Mouse (Mus musculus) liver, embryonic 12.5 days (tissue): Measurements from ENCODE around the gene Slc27a4. TPM values are rescaled to one million over a fixed set of nuclear protein-coding genes. Genes with fewer than 3 reads are reported as not detected.

Experiments
- ATAC-seq: fragments of 200-750 bp; cut with Nextera tagmentation; 2 replicates; pipeline ENCODE4 v1.8.0; 2017; ENCODE audit warnings: moderate number of reproducible peaks, mild to moderate bottlenecking, moderate library complexity
- H3K27ac ChIP-seq: fragments of 300-500 bp; sonication (generic); 2 replicates; pipeline ENCODE4 v1.5.1; 2016; ENCODE audit warnings: mild to moderate bottlenecking
- H3K27me3 ChIP-seq: fragments of 300-500 bp; sonication (generic); replicated peaks from 2 replicates; pipeline ENCODE4 v1.6.1; 2016; ENCODE audit warnings: mild to moderate bottlenecking, moderate library complexity
- H3K36me3 ChIP-seq: fragments of 300-500 bp; sonication (generic); 2 replicates; pipeline ENCODE4 v1.6.1; 2016; ENCODE audit warnings: mild to moderate bottlenecking, moderate library complexity
- H3K4me1 ChIP-seq: fragments of 300-500 bp; sonication (generic); 2 replicates; pipeline ENCODE4 v1.6.1; 2016
- H3K4me2 ChIP-seq: fragments of 300-500 bp; sonication (generic); 2 replicates; pipeline ENCODE4 v1.6.1; 2016; ENCODE audit warnings: mild to moderate bottlenecking, moderate library complexity
- H3K4me3 ChIP-seq: fragments of 300-500 bp; sonication (generic); 2 replicates; pipeline ENCODE4 v1.5.1; 2016; ENCODE audit warnings: mild to moderate bottlenecking, moderate library complexity
- H3K9ac ChIP-seq: fragments of 300-500 bp; sonication (generic); 2 replicates; pipeline ENCODE4 v1.6.1; 2016; ENCODE audit warnings: mild to moderate bottlenecking, moderate library complexity
- H3K9me3 ChIP-seq: fragments of 300-500 bp; sonication (generic); replicated peaks from 2 replicates; pipeline ENCODE4 v1.6.1; 2016; ENCODE audit warnings: mild to moderate bottlenecking, moderate library complexity
- WGBS: fragments of 180-500 bp; shearing (Covaris S2); methylation state at CpG from one replicate; pipeline ENCODE4 v1.1.7; 2016; ENCODE audit not compliant: insufficient replicate concordance; 5-methylcytosine and 5-hydroxymethylcytosine counted together
- polyA plus RNA-seq: library from polyadenylated mRNA; unstranded; fragments of >200 nt; fragmentation: Nextera tagmentation; extraction: Ambion mirVana; gene quantifications from 2 replicates; pipeline ENCODE4 v1.2.1, GENCODE M21; 2016

Slc27a4 gene
- polyA plus RNA-seq, 1 experiment from 2014 or later, result 4.3 TPM

DNA sequence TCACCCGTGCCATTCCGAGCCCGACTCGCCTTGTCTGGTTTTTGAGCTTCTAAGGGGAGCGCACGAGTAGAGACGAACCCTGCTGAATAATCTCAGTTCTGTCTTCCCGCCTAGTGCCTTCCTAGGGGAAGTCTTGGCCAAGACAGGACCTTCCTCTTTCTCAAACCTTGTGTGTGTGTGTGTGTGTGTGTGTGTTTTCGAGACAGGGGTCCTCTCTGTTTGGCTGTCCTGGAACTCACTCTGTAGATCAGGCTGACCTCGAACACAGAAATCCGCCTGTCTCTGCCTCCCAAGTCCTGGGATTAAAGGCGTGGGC lies 25.2 kb downstream of the Slc27a4 start:
- under 1% methylated on average over 12 of the region's 12 CpGs for WGBS
- peaks cover 16% of the 10 kb centered on the region for H3K36me3 ChIP-seq
- H3K27ac ChIP-seq, result peak overlapping the region; percentile 71
- H3K4me1 ChIP-seq, result peaks cover 22% of the 10 kb centered on the region
- H3K9ac ChIP-seq, result peak overlapping the region; percentile 79
- peak overlapping the region; percentile 88 for H3K4me2 ChIP-seq
- ATAC-seq, result no peak
- no peaks in the 10 kb centered on the region for H3K27me3 ChIP-seq
- H3K4me3 ChIP-seq, result peak overlapping the region; percentile 94
- no peaks in the 10 kb centered on the region for H3K9me3 ChIP-seq

DNA sequence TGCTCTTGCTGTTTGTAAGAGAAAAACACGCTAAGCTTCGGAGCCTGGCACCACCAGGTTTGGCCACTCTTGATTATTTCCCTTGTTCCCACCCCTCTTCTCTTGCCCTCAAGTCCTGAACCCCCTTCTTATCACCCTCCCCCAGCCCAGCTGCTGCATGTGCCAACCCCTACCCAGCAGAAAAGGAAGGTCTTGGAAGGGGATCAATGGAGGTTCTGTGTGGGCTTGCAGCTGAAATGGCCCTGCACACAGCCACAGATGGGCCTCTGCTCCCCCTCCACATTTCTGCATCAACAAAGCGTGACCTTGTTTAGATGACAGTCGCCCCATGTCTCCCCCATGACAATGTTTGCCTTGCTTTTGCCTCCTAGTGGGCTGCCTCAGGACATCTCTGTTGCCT lies 28.7 kb downstream of the Slc27a4 start:
- ATAC-seq, result no peak
- H3K9ac ChIP-seq, result no peak overlapping the region
- H3K27ac ChIP-seq, result no peak overlapping the region
- H3K4me1 ChIP-seq, result peaks cover 19% of the 10 kb centered on the region
- no peak overlapping the region for H3K4me3 ChIP-seq
- whole genome bisulfite sequencing, result 77% methylated on average over 4 of the region's 4 CpGs
- H3K4me2 ChIP-seq, result no peak overlapping the region
- H3K36me3 ChIP-seq, result peaks cover 47% of the 10 kb centered on the region
- H3K27me3 ChIP-seq, result no peaks in the 10 kb centered on the region
- H3K9me3 ChIP-seq, result no peaks in the 10 kb centered on the region

DNA sequence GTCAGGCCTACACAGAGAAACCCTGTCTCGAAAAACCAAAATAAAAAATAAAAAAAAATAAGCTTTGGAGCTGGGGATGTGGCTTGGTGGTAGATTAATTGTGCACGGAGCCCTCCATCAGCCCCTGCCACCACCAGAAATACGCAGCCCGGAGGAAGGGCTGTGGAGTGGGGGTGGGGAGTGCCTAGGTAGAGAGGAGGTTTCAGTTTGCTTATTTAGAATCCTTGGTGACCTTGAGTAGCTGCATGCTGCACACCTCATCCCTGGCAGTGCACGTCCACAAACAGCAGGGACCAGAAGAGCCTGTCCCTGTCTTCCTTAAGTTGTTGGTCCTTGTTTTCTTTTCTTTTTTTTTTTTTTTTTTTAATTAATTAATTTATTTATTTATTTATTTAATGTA lies 31.4 kb downstream of the Slc27a4 start:
- no peak overlapping the region for H3K27ac ChIP-seq
- peaks cover 64% of the 10 kb centered on the region for H3K36me3 ChIP-seq
- no peaks in the 10 kb centered on the region for H3K27me3 ChIP-seq
- no peak for ATAC-seq
- no peak overlapping the region for H3K4me2 ChIP-seq
- 80% methylated on average over 5 of the region's 5 CpGs for WGBS
- no peak overlapping the region for H3K4me3 ChIP-seq
- peaks cover 2% of the 10 kb centered on the region; the same call in 1 of the 2 replicates for H3K4me1 ChIP-seq
- H3K9ac ChIP-seq, result no peak overlapping the region
- no peaks in the 10 kb centered on the region for H3K9me3 ChIP-seq

DNA sequence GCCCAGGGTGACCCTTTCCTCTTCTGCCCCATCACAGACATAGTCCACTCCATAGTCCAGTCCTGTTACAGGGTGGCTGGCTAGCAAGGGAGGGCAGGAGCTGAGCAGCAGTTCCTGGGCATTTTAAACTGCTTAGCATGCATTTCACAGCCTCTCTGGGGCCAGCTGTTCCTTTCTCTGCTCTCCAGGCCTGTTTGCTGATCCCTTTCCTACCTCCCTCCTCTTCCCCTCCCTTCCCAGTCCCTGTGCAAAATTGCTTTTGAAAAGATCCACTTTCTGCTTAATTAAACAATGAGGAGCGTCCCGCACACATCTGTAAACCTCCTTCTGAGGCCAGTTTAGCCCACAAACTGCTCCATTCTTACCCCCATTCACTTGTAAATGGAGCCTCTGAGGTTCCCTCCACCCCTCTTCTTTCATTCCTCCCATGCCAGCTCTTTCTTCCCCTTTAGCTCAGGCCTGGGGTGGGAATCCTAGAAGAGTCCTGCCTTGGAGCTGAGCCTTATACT lies 33.0 kb downstream of the Slc27a4 start:
- Histone ChIP-seq H3K27me3 (no peaks in the 10 kb centered on the region), H3K4me2 (no peak overlapping the region), H3K36me3 (peaks cover 71% of the 10 kb centered on the region), H3K9me3 (no peaks in the 10 kb centered on the region), H3K9ac (no peak overlapping the region), H3K27ac (no peak overlapping the region), H3K4me3 (no peak overlapping the region), H3K4me1 (0 out of 2 replicates have a peak, but pooled peaks cover 4% of the 10 kb centered on the region)
- ATAC-seq, result no peak
- WGBS, result 81% methylated on average over 2 of the region's 2 CpGs

DNA sequence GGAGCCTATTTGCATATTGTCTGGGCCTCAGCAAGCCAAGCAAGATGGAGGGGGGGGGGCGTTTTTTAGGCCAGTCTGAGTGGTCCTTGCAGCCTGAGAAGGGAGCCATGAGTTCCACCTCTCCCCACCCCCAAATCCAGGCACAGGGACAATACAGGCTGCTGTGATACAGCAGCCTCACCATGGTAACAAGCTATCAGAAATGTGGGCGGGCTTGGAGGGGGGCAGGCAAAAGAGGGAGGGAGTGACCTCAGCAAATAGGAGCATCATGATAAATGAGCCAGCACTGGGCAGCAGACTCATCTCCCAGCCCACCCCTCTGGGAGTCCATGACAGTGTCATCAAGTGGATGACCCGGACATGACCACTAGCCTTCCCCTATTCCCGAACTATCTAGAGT lies 37.0 kb downstream of the Slc27a4 start:
- no peak overlapping the region for H3K27ac ChIP-seq
- 0 out of 2 replicates have a peak, but pooled peaks cover 4% of the 10 kb centered on the region for H3K4me1 ChIP-seq
- peaks cover 16% of the 10 kb centered on the region for H3K27me3 ChIP-seq
- H3K4me2 ChIP-seq, result no peak overlapping the region
- 58% methylated on average over 4 of the region's 4 CpGs for WGBS
- 0 out of 2 replicates have a peak, but pooled peaks have one; percentile 17 for ATAC-seq
- no peak overlapping the region for H3K9ac ChIP-seq
- H3K36me3 ChIP-seq, result peaks cover 80% of the 10 kb centered on the region
- H3K4me3 ChIP-seq, result no peak overlapping the region
- no peaks in the 10 kb centered on the region for H3K9me3 ChIP-seq

DNA sequence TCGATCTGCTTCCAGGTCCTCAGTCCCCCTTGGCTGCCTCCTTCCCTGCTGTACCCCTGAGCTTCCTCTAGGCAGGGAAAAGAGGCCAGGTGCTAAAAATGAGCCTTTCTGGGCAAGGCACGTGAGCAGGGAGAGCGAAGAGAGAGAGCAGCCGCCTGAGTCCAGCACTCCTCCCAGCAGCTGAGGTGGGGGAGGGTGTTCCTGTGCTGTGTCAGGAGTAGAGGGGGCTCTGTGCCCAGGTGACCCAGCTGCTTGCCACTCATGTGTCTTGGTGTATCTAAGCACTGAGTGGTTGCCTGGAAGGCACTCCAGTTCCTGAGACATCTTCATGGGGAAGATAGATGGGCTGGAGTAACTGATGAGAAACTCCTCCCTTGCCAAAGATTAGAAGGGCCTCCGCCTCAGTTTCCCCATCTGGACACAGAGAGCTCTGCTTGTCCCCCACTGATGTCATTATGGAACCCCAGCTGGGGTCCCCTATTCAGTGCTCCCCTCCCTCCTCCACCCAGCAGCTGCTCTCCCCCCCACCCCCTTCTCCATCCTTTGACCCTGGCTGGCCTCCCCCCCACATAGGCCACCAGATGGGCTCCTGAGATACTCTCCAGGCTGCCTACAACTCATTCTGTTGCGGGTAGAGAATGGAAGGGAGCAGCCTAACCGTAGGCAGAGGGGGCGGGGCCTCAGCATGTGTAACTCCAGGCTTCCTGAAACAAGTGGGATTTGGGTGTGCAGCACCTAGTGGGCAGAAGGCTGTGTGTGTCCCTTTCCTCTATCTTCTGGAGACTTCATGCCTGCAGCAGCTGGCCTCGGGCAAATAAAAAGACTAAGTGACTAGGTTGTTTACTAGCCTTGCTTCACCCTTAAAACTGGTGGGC lies 41.0 kb downstream of the Slc27a4 start:
- no peak overlapping the region for H3K4me3 ChIP-seq
- H3K9me3 ChIP-seq, result no peaks in the 10 kb centered on the region
- ATAC-seq, result no peak
- H3K4me2 ChIP-seq, result no peak overlapping the region
- peaks cover 11% of the 10 kb centered on the region; the same call in 1 of the 2 replicates for H3K4me1 ChIP-seq
- H3K36me3 ChIP-seq, result peaks cover 58% of the 10 kb centered on the region
- no peak overlapping the region for H3K27ac ChIP-seq
- H3K27me3 ChIP-seq, result peaks cover 56% of the 10 kb centered on the region
- WGBS, result 70% methylated on average over 9 of the region's 9 CpGs
- H3K9ac ChIP-seq, result no peak overlapping the region

DNA sequence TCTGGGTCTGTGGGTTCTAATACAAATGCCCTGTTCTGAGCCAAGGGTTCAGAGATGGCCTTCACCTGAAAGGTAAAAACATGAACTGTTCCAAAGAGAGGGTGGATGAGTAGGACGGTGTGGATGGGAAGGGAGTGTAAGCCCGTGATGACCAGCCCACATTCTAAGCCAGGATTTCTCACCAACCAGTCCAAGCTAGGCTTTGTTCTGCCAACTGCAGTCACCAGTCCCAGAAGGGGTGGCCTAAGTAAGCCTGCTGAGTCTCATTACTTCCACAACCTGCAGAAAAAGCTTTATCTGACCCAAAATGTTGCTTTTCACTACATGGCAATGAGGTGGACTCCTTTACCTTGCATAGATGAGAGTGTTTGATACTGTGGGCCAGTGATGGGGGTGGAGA lies 41.7 kb downstream of the Slc27a4 start:
- no peak overlapping the region for H3K27ac ChIP-seq
- peaks cover 51% of the 10 kb centered on the region for H3K36me3 ChIP-seq
- no peak for ATAC-seq
- 80% methylated on average over 2 of the region's 2 CpGs for WGBS
- peaks cover 10% of the 10 kb centered on the region; the same call in 1 of the 2 replicates for H3K4me1 ChIP-seq
- no peaks in the 10 kb centered on the region for H3K9me3 ChIP-seq
- peaks cover 59% of the 10 kb centered on the region for H3K27me3 ChIP-seq
- H3K4me2 ChIP-seq, result no peak overlapping the region
- no peak overlapping the region for H3K4me3 ChIP-seq
- H3K9ac ChIP-seq, result no peak overlapping the region

DNA sequence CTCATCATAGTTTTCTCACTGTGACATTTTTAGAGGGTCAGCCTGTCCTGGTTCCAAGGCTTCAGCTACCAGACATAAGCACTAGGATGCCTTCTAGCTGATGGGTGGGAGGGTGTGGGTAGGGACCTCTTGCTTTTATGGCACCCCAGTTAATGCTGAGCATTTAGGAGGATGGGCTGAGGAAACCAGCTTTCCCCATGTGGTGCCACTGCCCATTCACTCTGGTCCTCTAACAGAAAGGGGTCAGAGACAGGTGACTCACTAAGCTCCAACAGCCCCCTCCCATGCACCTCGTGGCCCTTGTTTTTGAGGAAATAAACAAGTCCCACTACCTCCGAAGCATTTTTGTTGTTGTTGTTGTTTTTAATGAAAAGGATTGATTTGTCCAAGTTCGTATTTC lies 42.2 kb downstream of the Slc27a4 start:
- no peak overlapping the region for H3K4me2 ChIP-seq
- H3K9me3 ChIP-seq, result no peaks in the 10 kb centered on the region
- peaks cover 51% of the 10 kb centered on the region for H3K36me3 ChIP-seq
- H3K27ac ChIP-seq, result no peak overlapping the region
- peaks cover 7% of the 10 kb centered on the region; the same call in 1 of the 2 replicates for H3K4me1 ChIP-seq
- no peak overlapping the region for H3K9ac ChIP-seq
- H3K27me3 ChIP-seq, result peaks cover 59% of the 10 kb centered on the region
- ATAC-seq, result no peak
- H3K4me3 ChIP-seq, result no peak overlapping the region
- WGBS, result 42% methylated on average over 3 of the region's 3 CpGs

DNA sequence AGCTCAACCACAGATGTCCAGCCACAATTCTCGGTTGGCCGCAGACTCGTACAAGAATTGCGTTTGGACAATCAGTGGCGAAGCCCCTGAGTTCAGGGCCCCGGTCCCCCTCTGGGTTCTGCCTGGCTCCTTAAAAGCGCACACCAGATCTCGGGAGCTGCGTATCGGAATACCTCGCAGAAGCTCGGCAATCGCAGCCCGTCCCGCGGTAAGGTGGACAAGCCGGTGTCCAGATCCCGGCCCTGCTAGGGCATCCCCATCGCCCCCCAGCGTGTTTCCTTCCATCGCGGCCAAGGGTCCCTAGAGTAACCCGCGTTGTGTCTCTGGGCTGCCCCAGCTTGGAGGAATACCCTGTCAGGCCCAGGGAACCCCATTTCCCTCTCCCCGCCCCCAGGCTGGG lies 43.2 kb downstream of the Slc27a4 start:
- H3K4me2 ChIP-seq, result peak overlapping the region; percentile 30
- peaks cover 59% of the 10 kb centered on the region for H3K27me3 ChIP-seq
- ATAC-seq, result no peak
- H3K9me3 ChIP-seq, result no peaks in the 10 kb centered on the region
- H3K9ac ChIP-seq, result no peak overlapping the region
- H3K36me3 ChIP-seq, result peaks cover 46% of the 10 kb centered on the region
- H3K4me1 ChIP-seq, result peaks cover 7% of the 10 kb centered on the region; the same call in 1 of the 2 replicates
- 51% methylated on average over 25 of the region's 25 CpGs for WGBS
- H3K4me3 ChIP-seq, result peak overlapping the region; percentile 10; the same call in 1 of the 2 replicates
- H3K27ac ChIP-seq, result no peak overlapping the region

DNA sequence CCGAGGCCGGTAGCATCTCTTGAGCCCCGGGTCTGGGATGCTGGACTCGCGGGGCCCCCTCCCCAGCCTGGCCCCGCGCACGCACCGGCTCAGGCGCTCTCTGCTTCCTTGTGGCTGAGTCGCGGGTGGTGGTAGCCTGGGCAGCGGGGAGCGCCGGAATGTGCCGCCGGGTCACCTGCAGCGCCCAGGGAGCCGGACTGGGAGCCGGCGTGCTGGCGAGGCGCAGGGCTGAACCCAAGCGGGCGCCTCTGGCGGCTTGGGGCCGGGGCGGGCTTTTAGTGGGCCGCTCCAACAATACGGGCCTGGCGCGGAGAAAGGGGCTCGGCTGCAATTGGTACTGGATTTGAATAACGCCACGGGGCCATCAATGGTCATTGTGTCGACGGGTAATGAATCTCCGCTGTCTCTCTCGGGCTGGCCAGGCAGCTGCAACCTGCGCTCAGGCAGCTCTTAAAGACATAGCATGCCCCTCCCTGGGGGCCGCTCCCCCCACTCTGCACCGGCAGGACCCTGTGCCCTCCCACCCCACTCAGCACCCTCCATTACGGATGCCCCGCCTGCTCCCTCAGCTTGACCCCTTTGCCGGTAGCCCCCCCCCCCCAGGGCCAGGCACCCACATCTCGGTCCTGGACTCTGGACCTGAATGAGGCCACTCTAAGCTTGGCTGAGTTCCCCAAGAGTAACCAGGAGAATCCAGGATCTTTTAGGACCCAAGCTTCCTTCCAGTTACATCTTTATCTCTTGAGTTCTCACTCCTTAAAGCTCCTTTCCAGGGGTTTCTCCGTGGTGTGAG lies 43.8 kb downstream of the Slc27a4 start:
- H3K27ac ChIP-seq, result no peak overlapping the region
- peaks cover 39% of the 10 kb centered on the region for H3K36me3 ChIP-seq
- no peaks in the 10 kb centered on the region for H3K9me3 ChIP-seq
- no peak overlapping the region for H3K9ac ChIP-seq
- peak overlapping the region; percentile 30 for H3K4me2 ChIP-seq
- no peak for ATAC-seq
- peaks cover 7% of the 10 kb centered on the region; the same call in 1 of the 2 replicates for H3K4me1 ChIP-seq
- peaks cover 64% of the 10 kb centered on the region for H3K27me3 ChIP-seq
- peak overlapping the region; percentile 10 for H3K4me3 ChIP-seq
- WGBS, result 43% methylated on average over 47 of the region's 47 CpGs

DNA sequence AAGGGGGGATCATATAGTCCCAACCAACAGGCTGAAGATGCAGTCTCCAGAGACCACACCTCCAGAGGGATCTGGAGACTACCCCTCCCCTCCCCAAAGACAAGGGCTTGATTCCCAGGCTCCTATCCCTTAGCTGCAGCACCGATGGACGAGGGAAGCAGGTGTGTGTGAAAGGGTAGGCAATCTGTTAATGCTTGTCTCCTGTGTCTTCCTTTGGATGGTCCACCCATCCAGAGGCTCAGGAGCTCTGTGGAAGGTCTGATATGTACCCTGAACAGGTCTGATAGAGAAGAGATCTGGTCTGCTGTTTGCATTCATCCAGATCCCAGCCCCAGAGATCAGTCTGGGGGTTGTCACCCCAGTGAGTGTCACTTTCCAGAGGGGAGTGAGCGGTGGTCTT lies 44.5 kb downstream of the Slc27a4 start:
- no peak overlapping the region for H3K4me3 ChIP-seq
- peaks cover 64% of the 10 kb centered on the region for H3K27me3 ChIP-seq
- H3K9me3 ChIP-seq, result no peaks in the 10 kb centered on the region
- no peak overlapping the region for H3K27ac ChIP-seq
- ATAC-seq, result no peak
- WGBS, result 41% methylated on average over 3 of the region's 3 CpGs
- peaks cover 33% of the 10 kb centered on the region for H3K36me3 ChIP-seq
- no peak overlapping the region for H3K4me2 ChIP-seq
- no peak overlapping the region for H3K9ac ChIP-seq
- H3K4me1 ChIP-seq, result peaks cover 7% of the 10 kb centered on the region; the same call in 1 of the 2 replicates

DNA sequence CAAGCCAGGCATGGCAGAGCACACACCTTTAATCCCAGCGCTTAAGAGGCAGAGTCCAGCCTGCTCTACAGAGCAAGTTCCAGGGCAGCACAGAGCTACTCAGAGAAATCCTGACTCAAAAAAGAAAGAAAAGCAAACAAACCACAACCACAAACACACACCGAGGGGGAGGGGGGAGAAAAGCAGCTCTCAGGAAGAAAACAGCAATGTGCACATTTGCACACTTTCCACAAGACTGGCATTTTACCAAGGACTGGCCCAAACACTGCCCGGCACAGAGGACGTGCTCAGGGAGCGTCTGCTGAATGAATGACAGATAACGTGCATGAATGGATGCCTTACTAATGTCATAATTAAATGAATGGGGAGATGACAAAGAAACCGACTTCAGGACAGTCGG lies 46.6 kb downstream of the Slc27a4 start:
- no peaks in the 10 kb centered on the region for H3K9me3 ChIP-seq
- H3K27me3 ChIP-seq, result peaks cover 59% of the 10 kb centered on the region
- no peak overlapping the region for H3K4me2 ChIP-seq
- no peak overlapping the region for H3K27ac ChIP-seq
- H3K9ac ChIP-seq, result no peak overlapping the region
- H3K36me3 ChIP-seq, result peaks cover 12% of the 10 kb centered on the region
- ATAC-seq, result no peak
- no peak overlapping the region for H3K4me3 ChIP-seq
- 65% methylated on average over 8 of the region's 8 CpGs for WGBS
- peaks cover 14% of the 10 kb centered on the region; the same call in 1 of the 2 replicates for H3K4me1 ChIP-seq
